Mouse (Mus musculus) hindlimb bud, embryonic 11.5 days (tissue): Measurements from ENCODE around the gene Actn1.

ENCODE experiments used
- DNase-seq: peaks from one replicate; pipeline ENCODE4 v3.0.0-alpha.2; 2012; ENCODE audit warnings: low read depth, low spot score; ENCODE audit errors: extremely low spot score

Gene Actn1

GRCm38 (mm10) chr12:80259216-80260055 lies 735 bp downstream of the Actn1 start:
- DNase-seq = no peak

- no peak for DNase-seq
Observed at GRCm38 (mm10) chr12:80258520-80259215, 1.5 kb downstream of the Actn1 start.

- no peak for DNase-seq
Observed at GRCm38 (mm10) chr12:80251978-80252377, 8.2 kb downstream of the Actn1 start.

GRCm38 (mm10) chr12:80251554-80251953 lies 8.6 kb downstream of the Actn1 start:
- DNase-seq = no peak

GRCm38 (mm10) chr12:80249539-80249938 lies 10.6 kb downstream of the Actn1 start:
- DNase-seq = no peak

GRCm38 (mm10) chr12:80247067-80247466 lies 13.1 kb downstream of the Actn1 start:
- no peak for DNase-seq

GRCm38 (mm10) chr12:80246505-80246904 lies 13.7 kb downstream of the Actn1 start:
- DNase-seq = no peak

- DNase-seq = no peak
Observed at GRCm38 (mm10) chr12:80244755-80245154, 15.4 kb downstream of the Actn1 start.

- no peak for DNase-seq
Observed at GRCm38 (mm10) chr12:80244127-80244526, 16.0 kb downstream of the Actn1 start.

- DNase-seq = no peak
Observed at GRCm38 (mm10) chr12:80243335-80243734, 16.8 kb downstream of the Actn1 start.

- DNase-seq = no peak
Observed at GRCm38 (mm10) chr12:80239445-80239844, 20.7 kb downstream of the Actn1 start.

- no peak for DNase-seq
Observed at GRCm38 (mm10) chr12:80238523-80238922, 21.6 kb downstream of the Actn1 start.

GRCm38 (mm10) chr12:80235295-80235694 lies 24.9 kb downstream of the Actn1 start:
- no peak for DNase-seq

GRCm38 (mm10) chr12:80234226-80234625 lies 25.9 kb downstream of the Actn1 start:
- no peak for DNase-seq

- no peak for DNase-seq
Observed at GRCm38 (mm10) chr12:80232840-80233218, 27.3 kb downstream of the Actn1 start.

GRCm38 (mm10) chr12:80232076-80232839 lies 27.9 kb downstream of the Actn1 start:
- no peak for DNase-seq

GRCm38 (mm10) chr12:80231317-80231716 lies 28.9 kb downstream of the Actn1 start:
- DNase-seq = no peak

GRCm38 (mm10) chr12:80230854-80231253 lies 29.3 kb downstream of the Actn1 start:
- DNase-seq = no peak

GRCm38 (mm10) chr12:80230111-80230700 lies 30.0 kb downstream of the Actn1 start:
- DNase-seq = peak; percentile 70

- DNase-seq = no peak
Observed at GRCm38 (mm10) chr12:80229010-80229800, 31.0 kb downstream of the Actn1 start.
